Mouse (Mus musculus) forebrain, embryonic 13.5 days (tissue): ENCODE measurements around the gene Igf2bp1. TPM values are rescaled to one million over a fixed set of nuclear protein-coding genes. Genes with fewer than 3 reads are reported as not detected.

Experiments
- ATAC-seq: fragments of 200-750 bp; cut with Nextera tagmentation; 2 replicates; pipeline ENCODE4 v1.8.0; 2017
- H3K27ac ChIP-seq: fragments of 300-500 bp; sonication (generic); 2 replicates; pipeline ENCODE4 v1.5.1; 2015; ENCODE audit warnings: inconsistent platforms, mild to moderate bottlenecking, moderate library complexity
- H3K27me3 ChIP-seq: fragments of 300-500 bp; sonication (generic); 2 replicates; pipeline ENCODE4 v1.6.1; 2015; ENCODE audit warnings: mild to moderate bottlenecking, inconsistent platforms
- H3K36me3 ChIP-seq: fragments of 300-500 bp; sonication (generic); 2 replicates; pipeline ENCODE4 v1.6.1; 2015; ENCODE audit warnings: mild to moderate bottlenecking, inconsistent platforms; ENCODE audit not compliant: poor library complexity, severe bottlenecking
- H3K4me1 ChIP-seq: fragments of 300-500 bp; sonication (generic); 2 replicates; pipeline ENCODE4 v1.6.1; 2015; ENCODE audit warnings: inconsistent platforms
- H3K4me2 ChIP-seq: fragments of 300-500 bp; sonication (generic); 2 replicates; pipeline ENCODE4 v1.6.1; 2015; ENCODE audit warnings: inconsistent platforms, mild to moderate bottlenecking, moderate library complexity
- H3K4me3 ChIP-seq: fragments of 300-500 bp; sonication (generic); 2 replicates; pipeline ENCODE4 v1.5.1; 2015; ENCODE audit warnings: mild to moderate bottlenecking, inconsistent platforms
- H3K9ac ChIP-seq: fragments of 300-500 bp; sonication (generic); 2 replicates; pipeline ENCODE4 v1.6.1; 2015; ENCODE audit warnings: mild to moderate bottlenecking, inconsistent platforms
- H3K9me3 ChIP-seq: fragments of 300-500 bp; sonication (generic); replicated peaks from 2 replicates; pipeline ENCODE4 v1.6.1; 2016; ENCODE audit warnings: inconsistent platforms
- WGBS: fragments of 180-500 bp; shearing (Covaris S2); methylation state at CpG from one replicate; pipeline ENCODE4 v1.1.7; 2015; 5-methylcytosine and 5-hydroxymethylcytosine counted together
- polyA plus RNA-seq: library from polyadenylated mRNA; unstranded; fragments of >200 nt; fragmentation: Nextera tagmentation; extraction: Ambion mirVana; gene quantifications from 2 replicates; pipeline ENCODE4 v1.2.1, GENCODE M21; 2015

Gene Igf2bp1
- polyA plus RNA-seq, 1 experiment from 2014 or later: 53.4 TPM

DNA sequence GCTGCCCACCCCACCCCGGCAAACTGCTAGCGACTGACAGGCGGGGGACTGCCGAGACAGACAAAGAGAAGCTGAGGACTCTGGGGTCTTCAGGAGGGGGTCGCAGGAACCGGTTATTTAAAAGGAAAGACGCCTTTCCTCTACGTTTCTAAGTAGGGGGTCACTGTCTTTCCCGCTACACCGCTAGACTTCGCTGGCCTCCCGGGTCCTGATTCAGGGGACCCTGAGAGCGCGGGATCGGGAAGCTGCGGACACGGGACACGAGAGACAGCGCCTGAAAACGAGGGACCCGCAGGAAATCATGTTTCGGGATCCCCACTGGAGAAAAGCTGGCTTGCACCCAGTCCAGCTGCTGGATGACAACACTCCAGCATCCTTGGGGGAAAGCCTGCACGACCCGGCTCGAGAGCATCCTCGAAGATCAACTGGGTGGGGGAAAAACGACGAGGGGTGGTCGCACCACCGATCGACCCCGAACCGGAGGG is 669 bp upstream of the Igf2bp1 start:
- ATAC-seq: peak; percentile 36
- peak overlapping the region; percentile 89 for H3K4me3 ChIP-seq
- no peaks in the 10 kb centered on the region for H3K9me3 ChIP-seq
- H3K9ac ChIP-seq: peak overlapping the region; percentile 94
- no peaks in the 10 kb centered on the region for H3K27me3 ChIP-seq
- H3K4me2 ChIP-seq: peak overlapping the region; percentile 83
- H3K36me3 ChIP-seq: no peaks in the 10 kb centered on the region
- H3K27ac ChIP-seq: peak overlapping the region; percentile 99
- WGBS: 0% methylated on average over 33 of the region's 33 CpGs
- H3K4me1 ChIP-seq: peaks cover 26% of the 10 kb centered on the region

DNA sequence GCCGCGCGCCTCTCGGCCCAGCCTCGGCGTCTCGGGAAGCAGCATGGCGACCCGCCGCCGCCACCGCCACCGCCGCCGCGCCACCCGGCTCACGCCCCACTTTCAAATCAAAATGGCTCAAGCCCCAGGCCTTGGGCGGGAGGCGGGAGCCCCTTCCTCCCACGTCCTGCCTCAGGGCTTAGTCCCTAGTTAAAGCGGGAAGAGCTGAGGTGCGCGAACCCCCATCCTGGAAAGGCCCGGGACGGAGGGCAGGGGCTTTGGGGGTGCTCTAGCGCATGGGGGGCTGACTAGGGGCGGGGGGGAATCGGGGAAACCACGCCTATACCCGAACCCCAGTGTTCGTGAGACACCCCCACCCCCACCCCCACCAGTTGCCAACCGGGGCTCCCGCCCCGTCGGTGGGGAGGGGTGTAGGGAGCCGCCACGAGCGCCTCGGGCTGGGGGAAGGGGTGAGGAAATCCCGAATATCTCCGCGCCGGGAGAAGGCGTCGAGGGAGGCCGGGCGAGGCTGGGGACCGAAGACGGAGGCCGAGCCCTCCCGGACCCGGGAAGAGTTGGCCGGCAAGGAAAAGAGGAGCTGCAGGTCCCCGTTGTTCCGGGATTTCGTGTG is 842 bp downstream of the Igf2bp1 start:
- Histone ChIP-seq H3K9me3 (no peaks in the 10 kb centered on the region), H3K4me3 (peak overlapping the region; percentile 89), H3K27ac (peak overlapping the region; percentile 99), H3K4me1 (peaks cover 34% of the 10 kb centered on the region), H3K27me3 (no peaks in the 10 kb centered on the region), H3K9ac (peak overlapping the region; percentile 94), H3K4me2 (peak overlapping the region; percentile 83), H3K36me3 (no peaks in the 10 kb centered on the region)
- WGBS: under 1% methylated on average over 53 of the region's 57 CpGs
- ATAC-seq: peak; percentile 38; the same call in 1 of the 2 replicates

DNA sequence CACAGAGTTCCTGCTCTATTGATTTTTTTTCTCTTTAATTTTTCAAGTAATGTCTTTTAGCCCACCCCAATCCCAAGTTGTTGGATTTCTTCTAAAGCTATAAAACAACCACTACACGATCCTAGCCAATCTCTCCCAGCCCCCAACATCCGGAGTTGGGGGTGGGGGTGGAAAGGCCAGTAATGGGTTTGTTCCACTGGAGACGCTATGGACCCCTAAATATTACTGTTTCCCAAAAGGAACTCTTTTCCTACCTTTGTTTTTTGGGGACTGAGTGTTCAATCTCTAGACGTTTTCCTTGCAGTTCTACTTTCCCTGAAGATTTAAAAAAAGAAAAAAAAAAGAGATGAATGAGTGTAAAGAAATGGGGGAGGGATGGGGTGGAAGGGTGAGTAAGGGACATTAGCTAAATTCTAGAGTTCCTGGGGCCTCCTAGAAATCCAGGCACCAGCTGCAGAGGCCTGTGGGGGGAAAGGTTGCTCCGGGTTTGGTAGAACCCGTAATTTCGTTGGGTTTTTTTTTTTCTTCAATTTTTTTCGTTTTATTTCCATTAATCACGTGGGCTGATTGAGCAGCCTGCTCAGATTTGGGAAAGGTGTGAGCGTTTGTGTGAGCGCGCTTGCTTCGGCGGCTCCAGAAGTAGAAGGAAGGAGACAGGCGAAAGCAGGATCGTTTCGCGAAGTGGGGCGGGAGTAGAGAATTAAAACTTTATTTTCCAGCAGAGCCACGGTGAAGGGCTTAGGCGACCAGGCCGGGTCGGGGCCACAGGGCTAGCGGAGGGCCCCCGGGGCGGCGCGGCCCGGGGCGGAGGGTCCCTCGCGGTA is 1.6 kb downstream of the Igf2bp1 start:
- Histone ChIP-seq H3K27me3 (no peaks in the 10 kb centered on the region), H3K27ac (peak overlapping the region; percentile 99), H3K36me3 (no peaks in the 10 kb centered on the region), H3K4me2 (peak overlapping the region; percentile 83), H3K9ac (peak overlapping the region; percentile 94), H3K9me3 (no peaks in the 10 kb centered on the region), H3K4me1 (peaks cover 34% of the 10 kb centered on the region), H3K4me3 (peak overlapping the region; percentile 89)
- under 1% methylated on average over 31 of the region's 32 CpGs for WGBS
- ATAC-seq: no peak; the same call in 1 of the 2 replicates

DNA sequence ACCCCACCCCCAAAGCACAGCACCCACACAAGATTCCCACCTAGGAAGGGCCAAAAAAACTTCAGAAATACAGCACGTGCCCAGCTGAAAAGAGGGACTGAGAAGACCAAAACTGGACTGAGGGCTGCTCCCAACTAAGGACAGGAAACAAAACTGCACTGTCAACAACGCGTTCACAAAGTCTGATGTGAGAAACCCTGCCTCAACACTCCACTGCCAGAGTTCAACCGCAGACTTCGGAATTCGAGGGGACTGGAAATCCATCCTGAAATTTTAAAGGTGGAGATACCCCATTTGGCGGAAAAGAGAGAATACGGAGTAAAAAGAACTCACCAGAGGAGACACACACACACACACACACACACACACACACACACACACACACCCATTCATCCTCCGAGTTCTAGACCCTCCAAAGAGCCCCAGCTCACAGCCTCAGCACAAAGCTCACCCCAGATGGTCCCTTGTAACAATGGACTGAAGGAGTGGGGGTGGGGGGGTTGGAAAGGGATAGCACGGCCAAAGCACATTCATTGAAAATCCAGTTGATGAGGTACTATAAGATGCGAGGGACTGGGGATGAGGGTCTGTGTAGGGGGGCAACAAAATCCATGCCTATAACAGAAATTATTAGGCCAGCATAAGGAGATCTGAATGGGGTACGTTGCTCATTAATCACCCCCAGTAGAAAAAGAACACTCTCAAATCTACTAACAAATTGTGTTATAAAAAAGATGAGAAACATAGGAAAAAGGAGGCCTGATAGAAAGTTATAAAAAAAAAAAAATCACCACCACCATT is 2.4 kb downstream of the Igf2bp1 start:
- ATAC-seq: 0 out of 2 replicates have a peak, but pooled peaks have one; percentile 14
- Histone ChIP-seq H3K36me3 (no peaks in the 10 kb centered on the region), H3K4me1 (peaks cover 37% of the 10 kb centered on the region), H3K27me3 (no peaks in the 10 kb centered on the region), H3K4me3 (peak overlapping the region; percentile 89), H3K27ac (peak overlapping the region; percentile 59), H3K9me3 (no peaks in the 10 kb centered on the region), H3K4me2 (peak overlapping the region; percentile 83), H3K9ac (peak overlapping the region; percentile 94)
- whole genome bisulfite sequencing: under 1% methylated on average over 11 of the region's 12 CpGs

DNA sequence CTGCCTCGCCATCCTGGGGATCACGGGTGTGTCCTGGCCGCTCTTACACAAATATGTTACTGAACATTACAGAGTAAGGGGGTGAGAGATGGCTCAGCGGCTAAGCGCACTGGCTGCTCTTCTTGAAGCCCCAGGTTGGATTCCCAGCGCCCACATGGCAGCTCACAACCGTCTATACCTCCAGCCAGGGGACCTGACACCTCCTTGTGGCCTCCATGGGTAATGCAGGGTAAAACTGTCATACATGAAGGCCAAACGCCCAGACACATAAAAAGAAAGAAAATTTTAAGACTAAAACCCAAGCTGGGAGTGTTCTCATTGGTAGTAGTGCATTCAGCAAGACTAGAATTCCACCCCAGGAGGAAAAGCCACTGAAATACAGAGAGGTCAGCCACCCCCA is 11.6 kb downstream of the Igf2bp1 start:
- Histone ChIP-seq H3K9ac (no peak overlapping the region), H3K4me3 (no peak overlapping the region), H3K4me1 (peaks cover 52% of the 10 kb centered on the region), H3K9me3 (no peaks in the 10 kb centered on the region), H3K4me2 (no peak overlapping the region), H3K27me3 (no peaks in the 10 kb centered on the region), H3K36me3 (peaks cover 24% of the 10 kb centered on the region), H3K27ac (no peak overlapping the region)
- WGBS: 95% methylated on average over 8 of the region's 8 CpGs
- ATAC-seq: no peak

DNA sequence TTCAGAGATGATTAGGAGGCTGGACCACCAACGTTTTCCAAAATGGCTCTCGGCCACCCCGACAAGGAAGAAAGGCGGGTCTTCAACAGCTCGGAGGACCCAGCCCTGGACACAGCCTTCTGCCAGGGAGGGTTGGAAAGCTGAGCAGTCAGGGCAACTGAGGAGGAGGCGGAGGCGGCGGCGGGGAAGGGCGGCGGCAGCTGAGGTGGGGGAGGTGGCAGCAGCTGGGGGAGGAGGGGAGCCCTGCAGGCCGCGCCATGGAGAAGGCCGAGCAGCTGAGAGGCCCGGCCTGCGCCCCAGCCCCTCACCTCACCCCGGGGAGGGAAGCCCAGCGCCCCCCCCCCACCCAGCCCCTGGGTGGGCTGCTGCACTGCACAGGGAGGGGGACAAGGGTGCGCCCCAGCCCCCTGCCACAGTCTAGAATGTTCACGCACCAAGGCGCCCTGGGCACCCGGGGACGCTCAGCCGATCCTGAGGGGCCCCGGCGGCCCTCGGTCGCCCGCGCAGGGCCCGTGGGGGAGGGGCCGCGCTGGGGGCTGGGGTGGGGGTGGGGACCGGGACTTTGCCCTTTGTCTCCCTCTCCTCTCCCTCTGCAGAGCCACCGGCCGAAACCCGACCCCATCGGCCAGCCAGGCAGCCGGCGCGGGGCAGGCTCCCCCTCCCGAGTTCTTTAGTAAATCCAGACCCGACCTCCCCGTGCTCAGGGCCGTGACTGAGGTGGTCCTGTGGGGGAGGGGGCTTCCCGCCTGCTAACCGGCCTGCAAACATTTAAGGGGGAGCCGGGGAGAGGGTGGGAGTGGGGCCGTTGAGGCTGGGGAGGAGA is 14.6 kb downstream of the Igf2bp1 start:
- peak; percentile 77 for ATAC-seq
- Histone ChIP-seq H3K9ac (peak overlapping the region; percentile 81), H3K9me3 (no peaks in the 10 kb centered on the region), H3K4me3 (peak overlapping the region; percentile 52), H3K4me1 (peaks cover 67% of the 10 kb centered on the region), H3K4me2 (peak overlapping the region; percentile 85), H3K27me3 (no peaks in the 10 kb centered on the region), H3K27ac (peak overlapping the region; percentile 92), H3K36me3 (peaks cover 19% of the 10 kb centered on the region)
- WGBS: under 1% methylated on average over 27 of the region's 49 CpGs

DNA sequence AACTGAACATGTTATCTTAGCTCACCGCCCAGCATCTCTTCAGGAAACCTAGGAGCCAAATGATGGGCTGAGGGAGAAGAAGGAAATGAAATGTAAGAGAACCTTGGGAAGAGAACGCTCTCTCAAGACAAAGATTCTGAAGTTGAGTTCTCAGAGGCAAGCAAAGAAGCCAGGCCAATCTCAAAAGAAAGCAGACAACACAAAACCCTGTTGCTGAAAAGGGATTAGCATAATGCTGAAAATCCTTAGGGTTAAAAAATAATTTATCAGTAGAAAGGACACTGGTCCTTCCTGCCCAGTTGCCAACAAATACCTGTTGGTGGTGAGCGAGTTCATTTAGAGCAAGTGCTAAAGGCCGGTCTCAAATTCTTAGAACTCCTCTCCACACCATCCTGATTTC is 15.3 kb downstream of the Igf2bp1 start:
- Histone ChIP-seq H3K27ac (peak overlapping the region; percentile 92), H3K27me3 (no peaks in the 10 kb centered on the region), H3K9ac (peak overlapping the region; percentile 81), H3K4me1 (peaks cover 67% of the 10 kb centered on the region), H3K4me3 (peak overlapping the region; percentile 52), H3K4me2 (peak overlapping the region; percentile 85), H3K36me3 (peaks cover 16% of the 10 kb centered on the region), H3K9me3 (no peaks in the 10 kb centered on the region)
- WGBS: 24% methylated on average over 4 of the region's 4 CpGs
- no peak; the same call in 1 of the 2 replicates for ATAC-seq

DNA sequence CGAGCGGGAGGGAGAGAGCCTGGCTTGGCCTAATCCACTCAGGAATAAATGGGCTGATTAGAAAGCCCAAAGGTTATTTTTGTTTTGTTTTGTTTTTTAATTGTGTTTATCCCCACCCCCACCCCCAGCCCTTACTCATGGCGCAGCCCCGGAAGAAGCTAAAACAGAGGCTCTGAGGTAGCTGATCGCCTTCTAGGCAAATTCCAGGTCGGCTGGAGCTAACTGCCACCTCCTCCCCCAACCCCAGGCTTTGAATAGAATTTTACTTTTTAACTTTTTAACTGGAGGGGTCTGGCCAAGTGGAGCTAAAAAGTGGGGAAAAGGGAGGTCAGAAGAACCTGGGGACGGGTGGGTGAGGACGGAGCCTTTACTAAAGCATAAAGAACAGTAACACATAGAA is 15.9 kb downstream of the Igf2bp1 start:
- H3K4me1 ChIP-seq: peaks cover 67% of the 10 kb centered on the region
- peak overlapping the region; percentile 2; the same call in 1 of the 2 replicates for H3K4me3 ChIP-seq
- WGBS: 27% methylated on average over 8 of the region's 8 CpGs

DNA sequence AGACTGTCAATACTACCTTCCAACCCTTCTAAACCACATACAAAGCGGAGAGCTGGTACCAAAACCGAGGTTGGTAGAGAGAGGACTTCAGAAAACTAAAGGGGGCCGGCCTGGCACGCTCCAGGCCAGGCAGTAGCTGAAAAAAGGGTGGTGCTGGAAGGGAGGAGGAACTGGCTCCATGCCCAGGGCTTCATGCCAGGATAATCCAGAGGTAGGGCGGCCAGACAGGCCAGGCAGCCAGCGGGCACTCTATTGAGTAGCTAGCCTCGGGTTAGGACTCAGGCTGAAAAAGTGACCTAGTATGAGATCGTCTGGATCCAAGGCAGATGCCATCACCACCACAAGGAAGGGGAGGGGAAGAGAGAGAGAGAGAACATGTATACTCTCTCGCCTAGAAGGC is 17.2 kb downstream of the Igf2bp1 start:
- H3K9ac ChIP-seq: peak overlapping the region; percentile 34; the same call in 1 of the 2 replicates
- WGBS: 29% methylated on average over 9 of the region's 9 CpGs
- peaks cover 5% of the 10 kb centered on the region; the same call in 1 of the 2 replicates for H3K36me3 ChIP-seq
- H3K4me3 ChIP-seq: peak overlapping the region; percentile 3; the same call in 1 of the 2 replicates
- H3K27ac ChIP-seq: peak overlapping the region; percentile 73
- peak; percentile 53 for ATAC-seq
- H3K27me3 ChIP-seq: no peaks in the 10 kb centered on the region
- peaks cover 69% of the 10 kb centered on the region for H3K4me1 ChIP-seq
- no peaks in the 10 kb centered on the region for H3K9me3 ChIP-seq
- H3K4me2 ChIP-seq: peak overlapping the region; percentile 85

More for the DNA sequence above, 15.9 kb downstream of the Igf2bp1 start:
- H3K27me3 ChIP-seq: no peaks in the 10 kb centered on the region
- H3K9me3 ChIP-seq: no peaks in the 10 kb centered on the region
- H3K9ac ChIP-seq: peak overlapping the region; percentile 28
- ATAC-seq: no peak
- peaks cover 15% of the 10 kb centered on the region for H3K36me3 ChIP-seq
- H3K4me2 ChIP-seq: peak overlapping the region; percentile 85
- H3K27ac ChIP-seq: peak overlapping the region; percentile 73; the same call in 1 of the 2 replicates

DNA sequence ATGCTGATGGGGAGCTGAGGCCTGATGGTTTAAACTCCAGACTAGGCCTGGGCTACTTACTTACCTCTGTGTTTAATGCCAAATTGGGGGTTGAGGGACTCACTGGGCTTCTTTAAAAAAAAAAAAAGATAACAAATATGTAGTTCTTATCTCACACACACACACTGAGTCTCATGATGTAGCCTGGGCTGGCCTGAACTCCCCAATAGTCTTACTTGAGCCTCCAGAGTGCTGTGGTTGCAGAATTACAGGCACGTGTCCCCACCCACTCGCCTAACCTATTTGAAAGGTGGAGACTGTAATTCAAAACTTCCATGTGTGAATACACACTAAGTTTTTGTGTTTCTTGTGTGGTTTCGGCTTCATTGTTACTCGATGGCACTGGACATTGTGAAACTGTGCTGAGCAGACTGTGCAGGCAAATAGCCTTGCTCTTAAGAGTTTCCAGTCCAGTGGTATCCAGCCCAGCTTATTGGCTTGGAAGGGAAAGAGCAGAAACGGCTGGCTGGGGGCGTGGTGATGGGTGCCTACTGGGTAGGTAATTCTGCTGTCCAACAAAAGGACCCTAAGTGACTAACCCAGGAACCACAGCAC is 17.8 kb downstream of the Igf2bp1 start:
- WGBS: 56% methylated on average over 6 of the region's 6 CpGs
- Histone ChIP-seq H3K9me3 (no peaks in the 10 kb centered on the region), H3K4me2 (peak overlapping the region; percentile 85), H3K27ac (peak overlapping the region; percentile 73), H3K4me3 (no peak overlapping the region), H3K4me1 (peaks cover 69% of the 10 kb centered on the region), H3K36me3 (peaks cover 5% of the 10 kb centered on the region; the same call in 1 of the 2 replicates), H3K27me3 (no peaks in the 10 kb centered on the region), H3K9ac (peak overlapping the region; percentile 34; the same call in 1 of the 2 replicates)
- ATAC-seq: no peak
